Mouse (Mus musculus): ENCODE data around the gene Hoxd12. TPM values are rescaled to one million over a fixed set of nuclear protein-coding genes. Genes with fewer than 3 reads are reported as not detected.
A peak's percentile ranks its signal among the peaks of the same experiment; 100 is the strongest.

Gene Hoxd12
- total and polyA plus RNA-seq, 3 experiments = not detected

- Histone ChIP-seq H3K27me3 (ENCODE audit: control insufficient read depth in 1 of 2, insufficient read depth in 2 of 2, low read length in 2 of 2) (peaks cover 0 to 2% of the 10 kb centered on the region in 2 experiments; a peak in 3 of 4 replicates), H3K79me2 (ENCODE audit: control insufficient read depth, insufficient read depth, low read length, poor library complexity) (no peaks in the 10 kb centered on the region), H3K27ac (ENCODE audit: control insufficient read depth, low read depth, low read length) (no peak overlapping the region), H3K9me3 (replicated peaks; ENCODE audit: insufficient read depth, low read length) (no peaks in the 10 kb centered on the region), H3K4me1 (ENCODE audit: control insufficient read depth in 1 of 2, insufficient read depth in 2 of 2, low read length in 2 of 2) (no peaks in the 10 kb centered on the region), H3K4me3 (ENCODE audit: control insufficient read depth in 1 of 2, insufficient read depth in 1 of 2, low read depth in 2 of 2, low read length in 2 of 2) (no peak overlapping the region), H3K9ac (ENCODE audit: control insufficient read depth, low read depth, low read length, poor library complexity, severe bottlenecking) (no peak overlapping the region), H3K36me3 (ENCODE audit: control insufficient read depth in 1 of 2, insufficient read depth in 2 of 2, low read length in 2 of 2) (no peaks in the 10 kb centered on the region)
- no peak for DNase-seq (ENCODE audit: low read depth, low spot score)
- TF ChIP-seq CHD1 (IDR thresholded peaks at IDR 0.05; ENCODE audit: low read depth, low read length) = no peak
- TF ChIP-seq MAFK (IDR thresholded peaks at IDR 0.05; ENCODE audit: borderline replicate concordance, low read depth, low read length) = no peak
- TF ChIP-seq POLR2A (IDR thresholded peaks at IDR 0.05; ENCODE audit: control insufficient read depth in 1 of 2, insufficient read depth in 1 of 2, low read depth in 1 of 2, low read length in 2 of 2, poor library complexity in 1 of 2) = no peak
- TF ChIP-seq ZKSCAN1 (IDR thresholded peaks at IDR 0.05; ENCODE audit: low read depth, low read length) = no peak
- no peak for TF ChIP-seq SMC3 (IDR thresholded peaks at IDR 0.05; ENCODE audit: low read depth, low read length)
- no peak for TF ChIP-seq E2F4 (IDR thresholded peaks at IDR 0.05; ENCODE audit: borderline replicate concordance, low read depth, low read length)
- TF ChIP-seq MYB (IDR thresholded peaks at IDR 0.05; ENCODE audit: low read depth, low read length) = no peak
- no peak for TF ChIP-seq ZC3H11A (IDR thresholded peaks at IDR 0.05; ENCODE audit: low read depth, low read length)
- TF ChIP-seq CTCF (IDR thresholded peaks at IDR 0.05 in 2 of 3, conservative IDR thresholded peaks at IDR 0.05 in 1 of 3; ENCODE audit: control insufficient read depth in 1 of 3, insufficient read depth in 1 of 3, low read depth in 2 of 3, low read length in 3 of 3, poor library complexity in 1 of 3, severe bottlenecking in 1 of 3) = no peak
Measured at GRCm38 (mm10) chr2:74685059-74685603, 10.3 kb downstream of the Hoxd12 start.

- H3K9ac ChIP-seq (ENCODE audit: control insufficient read depth, low read depth, low read length, poor library complexity, severe bottlenecking) = no peak overlapping the region
- H3K36me3 ChIP-seq (ENCODE audit: control insufficient read depth in 1 of 2, insufficient read depth in 2 of 2, low read length in 2 of 2) = no peaks in the 10 kb centered on the region
- peaks cover 0 to 2% of the 10 kb centered on the region in 2 experiments; a peak in 3 of 4 replicates for H3K27me3 ChIP-seq (ENCODE audit: control insufficient read depth in 1 of 2, insufficient read depth in 2 of 2, low read length in 2 of 2)
- no peak overlapping the region for H3K27ac ChIP-seq (ENCODE audit: control insufficient read depth, low read depth, low read length)
- H3K9me3 ChIP-seq (replicated peaks; ENCODE audit: insufficient read depth, low read length) = no peaks in the 10 kb centered on the region
- H3K4me1 ChIP-seq (ENCODE audit: control insufficient read depth in 1 of 2, insufficient read depth in 2 of 2, low read length in 2 of 2) = no peaks in the 10 kb centered on the region
- DNase-seq (ENCODE audit: low read depth, low spot score) = peak; percentile 37
- H3K4me3 ChIP-seq (ENCODE audit: control insufficient read depth in 1 of 2, insufficient read depth in 1 of 2, low read depth in 2 of 2, low read length in 2 of 2) = no peak overlapping the region
- no peak for TF ChIP-seq MAX (IDR thresholded peaks at IDR 0.05; ENCODE audit: low read length)
- no peak for TF ChIP-seq GABPA (IDR thresholded peaks at IDR 0.05; ENCODE audit: low read depth, low read length)
- TF ChIP-seq CTCF (IDR thresholded peaks at IDR 0.05 in 2 of 3, conservative IDR thresholded peaks at IDR 0.05 in 1 of 3; ENCODE audit: control insufficient read depth in 1 of 3, insufficient read depth in 1 of 3, low read depth in 2 of 3, low read length in 3 of 3, poor library complexity in 1 of 3, severe bottlenecking in 1 of 3) = peak in 2 of 3 experiments; percentile 45 to 58; a peak in 5 of 6 replicates
- TF ChIP-seq SMC3 (IDR thresholded peaks at IDR 0.05; ENCODE audit: low read depth, low read length) = peak; percentile 45
- peak; percentile 16; the same call in 1 of the 2 replicates for TF ChIP-seq ZC3H11A (IDR thresholded peaks at IDR 0.05; ENCODE audit: low read depth, low read length)
- TF ChIP-seq RAD21 (IDR thresholded peaks at IDR 0.05; ENCODE audit: low read depth, low read length) = peak; percentile 19
- TF ChIP-seq MXI1 (IDR thresholded peaks at IDR 0.05; ENCODE audit: low read depth, low read length) = no peak
- TF ChIP-seq ZNF384 (IDR thresholded peaks at IDR 0.05; ENCODE audit: low read depth, low read length) = peak; percentile 87
- TF ChIP-seq EP300 (IDR thresholded peaks at IDR 0.05; ENCODE audit: low read depth in 1 of 2, low read length in 2 of 2) = no peak
- no peak for TF ChIP-seq E2F4 (IDR thresholded peaks at IDR 0.05; ENCODE audit: borderline replicate concordance, low read depth, low read length)
- H3K79me2 ChIP-seq (ENCODE audit: control insufficient read depth, insufficient read depth, low read length, poor library complexity) = no peaks in the 10 kb centered on the region
Measured at GRCm38 (mm10) chr2:74686301-74686987, 11.6 kb downstream of the Hoxd12 start.
